Mouse (Mus musculus) kidney, adult 2 months (tissue): ENCODE data around the gene Pdcd10.

Source experiments
- CTCF ChIP-seq: fragments of 200-500 bp; conservative IDR thresholded peaks from 2 replicates; pipeline ENCODE4 v1.5.1; 2011; ENCODE audit warnings: low read depth, mild to moderate bottlenecking, control low read depth, low read length, moderate library complexity, mixed read lengths; ENCODE audit not compliant: insufficient read depth, insufficient read length
- POLR2A ChIP-seq: fragments of 200-500 bp; IDR thresholded peaks from one replicate; pipeline ENCODE4 v1.6.1; 2011; ENCODE audit warnings: low read depth, low read length, control low read depth

DNA sequence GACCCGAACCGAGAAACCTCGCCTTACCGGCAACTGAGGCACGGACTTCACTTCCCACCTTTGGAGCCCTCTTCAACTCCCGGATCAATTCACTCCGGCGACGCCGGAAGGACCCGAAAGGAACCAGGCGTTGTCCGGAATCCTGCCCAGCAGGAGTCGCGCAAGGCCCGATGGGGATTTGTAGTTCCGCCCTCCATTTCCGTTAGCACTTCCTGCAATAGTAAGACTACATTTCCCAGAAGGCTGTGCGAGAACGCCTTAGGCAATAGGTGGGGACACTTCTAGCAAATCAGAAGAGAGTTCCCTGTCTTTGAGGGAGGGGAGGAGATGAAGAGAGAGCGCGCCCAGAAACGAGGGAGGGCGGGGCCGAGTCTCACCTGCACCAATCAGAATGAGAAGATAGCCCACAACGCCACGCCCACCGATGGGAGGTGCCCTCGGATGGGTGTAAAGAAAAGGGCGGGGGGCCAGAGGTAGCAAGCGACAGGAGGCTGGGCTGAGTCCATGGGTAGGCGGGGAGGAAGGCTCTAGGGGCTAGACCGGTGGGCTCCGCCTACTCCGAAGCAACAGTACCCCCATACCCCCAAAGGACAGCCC is at the start of gene Pdcd10:
- TF ChIP-seq POLR2A (peak; percentile 60), CTCF (0 out of 2 replicates have a peak, but pooled peaks have one; percentile 6)
